Mouse (Mus musculus) hindbrain, embryonic 12.5 days (tissue): ENCODE results near the gene Zfp408. TPM values are rescaled to one million over a fixed set of nuclear protein-coding genes. Genes with fewer than 3 reads are reported as not detected.

ENCODE experiments used
- ATAC-seq: fragments of 200-750 bp; cut with Nextera tagmentation; 2 replicates; pipeline ENCODE4 v1.8.0; 2017; ENCODE audit warnings: moderate TSS enrichment; ENCODE audit not compliant: low FRiP score
- H3K27ac ChIP-seq: fragments of 300-500 bp; sonication (generic); 2 replicates; pipeline ENCODE4 v1.5.1; 2016; ENCODE audit warnings: mild to moderate bottlenecking
- H3K27me3 ChIP-seq: fragments of 300-500 bp; sonication (generic); 2 replicates; pipeline ENCODE4 v1.6.1; 2016; ENCODE audit warnings: mild to moderate bottlenecking
- H3K36me3 ChIP-seq: fragments of 300-500 bp; sonication (generic); 2 replicates; pipeline ENCODE4 v1.6.1; 2016; ENCODE audit warnings: mild to moderate bottlenecking
- H3K4me1 ChIP-seq: fragments of 300-500 bp; sonication (generic); 2 replicates; pipeline ENCODE4 v1.6.1; 2016
- H3K4me2 ChIP-seq: fragments of 300-500 bp; sonication (generic); replicated peaks from 2 replicates; pipeline ENCODE4 v1.6.1; 2016; ENCODE audit warnings: mild to moderate bottlenecking
- H3K4me3 ChIP-seq: fragments of 300-500 bp; sonication (generic); 2 replicates; pipeline ENCODE4 v1.5.1; 2016; ENCODE audit warnings: mild to moderate bottlenecking
- H3K9ac ChIP-seq: fragments of 300-500 bp; sonication (generic); 2 replicates; pipeline ENCODE4 v1.6.1; 2016; ENCODE audit warnings: mild to moderate bottlenecking, moderate library complexity
- H3K9me3 ChIP-seq: fragments of 300-500 bp; sonication (generic); replicated peaks from 2 replicates; pipeline ENCODE4 v1.6.1; 2016; ENCODE audit warnings: mild to moderate bottlenecking
- WGBS: fragments of 180-500 bp; shearing (Covaris S2); methylation state at CpG from one replicate; pipeline ENCODE4 v1.1.7; 2016; 5-methylcytosine and 5-hydroxymethylcytosine counted together
- polyA plus RNA-seq: library from polyadenylated mRNA; unstranded; fragments of >200 nt; fragmentation: Nextera tagmentation; extraction: Ambion mirVana; gene quantifications from 2 replicates; pipeline ENCODE4 v1.2.1, GENCODE M21; 2016

The Zfp408 gene
- polyA plus RNA-seq, 1 experiment from 2014 or later: 13.0 TPM

DNA sequence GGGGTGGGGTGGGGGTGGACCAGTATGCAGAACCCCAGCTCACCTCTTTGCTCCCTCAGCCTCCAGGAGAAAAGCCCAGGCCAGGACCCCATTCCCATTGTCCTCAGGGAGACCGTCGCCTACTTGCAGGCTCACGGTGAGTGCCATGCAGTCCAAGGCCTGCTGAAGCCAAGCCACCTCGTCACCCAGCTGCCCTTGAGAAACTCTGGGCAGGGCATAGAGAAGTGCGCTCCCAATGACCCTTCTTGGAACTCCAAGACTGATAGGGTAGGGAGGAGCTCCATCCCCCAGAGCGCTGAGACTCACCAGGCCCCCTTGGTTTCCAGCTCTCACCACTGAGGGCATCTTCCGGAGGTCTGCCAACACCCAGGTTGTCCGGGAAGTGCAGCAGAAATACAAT lies 19.7 kb upstream of the Zfp408 start:
- Histone ChIP-seq H3K4me3 (no peak overlapping the region), H3K9me3 (no peaks in the 10 kb centered on the region), H3K36me3 (peaks cover 84% of the 10 kb centered on the region), H3K9ac (no peak overlapping the region), H3K4me2 (no peak overlapping the region), H3K4me1 (no peaks in the 10 kb centered on the region), H3K27me3 (no peaks in the 10 kb centered on the region), H3K27ac (no peak overlapping the region)
- ATAC-seq: no peak
- 91% methylated on average over 8 of the region's 8 CpGs for WGBS

DNA sequence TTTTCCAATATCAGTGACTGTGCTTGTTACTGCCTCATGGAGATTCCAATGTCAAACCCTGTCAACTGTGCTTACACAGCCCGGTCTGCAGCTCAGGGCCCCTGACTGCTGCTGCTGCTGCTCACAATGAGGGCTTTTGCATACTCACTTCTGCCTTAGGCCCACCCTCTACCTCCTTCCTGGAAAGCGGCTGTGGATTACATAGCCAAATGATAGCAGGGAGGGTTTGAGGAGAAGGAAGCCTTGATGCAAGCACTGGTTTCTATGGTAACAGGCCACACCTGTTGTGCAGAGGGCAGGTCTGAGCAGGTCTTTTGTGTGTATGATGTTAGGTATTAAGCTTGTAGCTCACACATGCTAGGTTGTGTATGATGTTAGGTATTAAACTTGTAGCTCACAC lies 18.2 kb upstream of the Zfp408 start:
- Histone ChIP-seq H3K27me3 (no peaks in the 10 kb centered on the region), H3K9ac (no peak overlapping the region), H3K4me3 (no peak overlapping the region), H3K9me3 (no peaks in the 10 kb centered on the region), H3K36me3 (peaks cover 88% of the 10 kb centered on the region), H3K4me2 (no peak overlapping the region), H3K27ac (no peak overlapping the region), H3K4me1 (no peaks in the 10 kb centered on the region)
- no peak for ATAC-seq
- WGBS: 73% methylated on average over 2 of the region's 2 CpGs

DNA sequence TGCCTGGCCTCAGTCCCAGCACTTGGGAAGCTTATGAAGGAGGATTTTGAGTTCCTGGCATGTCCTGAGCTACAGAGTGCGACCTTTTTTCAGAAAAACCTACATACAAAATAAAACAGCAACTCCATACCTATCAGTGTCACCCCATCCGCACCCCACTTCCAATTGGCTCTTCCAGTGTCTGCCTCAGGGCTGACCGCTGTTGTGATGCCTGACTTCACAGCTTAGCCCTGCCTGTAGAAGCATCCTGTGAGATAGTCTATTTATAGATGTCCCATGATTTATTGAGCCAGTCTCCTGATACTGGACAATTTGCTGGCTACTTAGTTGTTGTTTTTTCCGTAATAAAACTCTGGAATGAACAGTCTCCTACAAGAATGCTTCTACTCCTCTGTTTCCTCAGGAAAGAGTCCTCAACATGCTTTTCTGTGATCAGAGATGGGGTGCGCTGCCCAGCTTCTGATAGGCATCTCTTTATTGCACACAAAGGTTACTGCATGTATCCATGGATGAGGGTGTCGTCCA lies 16.9 kb upstream of the Zfp408 start:
- Histone ChIP-seq H3K4me2 (no peak overlapping the region), H3K36me3 (peaks cover 88% of the 10 kb centered on the region), H3K4me1 (no peaks in the 10 kb centered on the region), H3K9ac (no peak overlapping the region), H3K4me3 (no peak overlapping the region), H3K27me3 (no peaks in the 10 kb centered on the region), H3K27ac (no peak overlapping the region), H3K9me3 (no peaks in the 10 kb centered on the region)
- WGBS: 96% methylated on average over 6 of the region's 6 CpGs
- ATAC-seq: no peak

DNA sequence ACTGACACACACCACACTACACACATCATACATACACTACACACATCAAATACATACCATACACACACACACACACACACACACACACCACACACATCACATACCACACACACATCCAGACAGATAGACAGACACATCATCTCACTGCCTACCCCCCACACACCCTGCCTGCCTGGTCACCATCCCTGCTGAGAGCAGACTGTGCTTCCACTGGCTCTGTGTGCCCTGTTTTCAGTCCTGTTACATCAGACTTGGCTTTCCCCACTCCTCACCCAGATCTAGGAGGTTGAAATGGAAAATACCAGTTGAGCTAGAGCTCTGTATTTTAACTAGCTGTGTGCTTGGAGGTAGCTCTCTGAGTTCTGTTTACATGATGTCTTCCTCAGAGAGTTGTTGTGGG lies 15.2 kb upstream of the Zfp408 start:
- Histone ChIP-seq H3K36me3 (peaks cover 78% of the 10 kb centered on the region), H3K27me3 (no peaks in the 10 kb centered on the region), H3K4me3 (no peak overlapping the region), H3K9ac (no peak overlapping the region), H3K9me3 (no peaks in the 10 kb centered on the region), H3K4me1 (no peaks in the 10 kb centered on the region), H3K27ac (no peak overlapping the region), H3K4me2 (no peak overlapping the region)
- no peak for ATAC-seq

DNA sequence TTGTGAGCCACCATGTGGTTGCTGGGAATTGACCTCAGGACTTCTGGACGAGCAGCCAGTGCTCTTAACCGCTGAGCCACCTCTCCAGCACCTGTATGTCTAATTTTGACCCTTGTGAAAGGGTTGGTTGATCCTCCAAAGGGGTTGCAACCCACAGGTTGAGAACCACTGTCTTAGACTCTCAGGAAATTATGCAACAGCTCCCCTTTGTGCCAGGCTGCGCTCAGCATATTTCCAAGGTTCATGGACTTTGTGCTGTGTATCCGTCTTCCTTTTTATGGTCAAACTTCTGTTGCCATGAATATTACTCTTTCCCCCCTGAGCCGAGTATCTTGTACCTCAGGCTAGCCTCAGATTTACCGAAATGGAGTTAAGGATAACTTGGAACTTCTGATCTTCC lies 11.4 kb upstream of the Zfp408 start:
- H3K4me3 ChIP-seq: no peak overlapping the region
- H3K4me2 ChIP-seq: no peak overlapping the region
- H3K27me3 ChIP-seq: no peaks in the 10 kb centered on the region
- H3K4me1 ChIP-seq: no peaks in the 10 kb centered on the region
- peaks cover 74% of the 10 kb centered on the region for H3K36me3 ChIP-seq
- no peak overlapping the region for H3K9ac ChIP-seq
- no peak for ATAC-seq
- H3K9me3 ChIP-seq: no peaks in the 10 kb centered on the region
- whole genome bisulfite sequencing: 93% methylated on average over 6 of the region's 6 CpGs
- no peak overlapping the region for H3K27ac ChIP-seq

DNA sequence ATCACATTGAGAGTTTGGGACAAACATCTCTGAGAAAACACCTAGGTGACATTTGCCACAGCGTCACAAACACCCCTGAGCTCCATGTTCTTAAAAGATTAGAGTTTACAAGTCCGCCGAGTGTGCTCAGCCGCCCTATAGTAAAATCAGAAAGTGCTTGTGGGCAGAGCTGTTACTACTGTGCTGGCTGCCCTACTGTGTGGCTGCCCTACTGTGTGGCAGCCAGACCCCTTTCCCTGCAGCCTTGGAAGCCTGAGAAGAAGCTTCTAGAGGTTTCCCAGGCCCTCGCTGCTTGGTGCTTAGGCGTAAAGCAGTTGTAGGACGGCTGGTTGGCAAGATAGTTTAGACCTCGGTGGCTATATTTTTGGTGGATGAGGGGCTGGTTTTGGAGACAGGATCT lies 10.1 kb upstream of the Zfp408 start:
- ATAC-seq: no peak
- peaks cover 79% of the 10 kb centered on the region for H3K36me3 ChIP-seq
- H3K27me3 ChIP-seq: no peaks in the 10 kb centered on the region
- no peak overlapping the region for H3K27ac ChIP-seq
- H3K4me3 ChIP-seq: no peak overlapping the region
- H3K4me1 ChIP-seq: no peaks in the 10 kb centered on the region
- H3K9me3 ChIP-seq: no peaks in the 10 kb centered on the region
- H3K9ac ChIP-seq: no peak overlapping the region
- 95% methylated on average over 8 of the region's 8 CpGs for WGBS
- H3K4me2 ChIP-seq: no peak overlapping the region

DNA sequence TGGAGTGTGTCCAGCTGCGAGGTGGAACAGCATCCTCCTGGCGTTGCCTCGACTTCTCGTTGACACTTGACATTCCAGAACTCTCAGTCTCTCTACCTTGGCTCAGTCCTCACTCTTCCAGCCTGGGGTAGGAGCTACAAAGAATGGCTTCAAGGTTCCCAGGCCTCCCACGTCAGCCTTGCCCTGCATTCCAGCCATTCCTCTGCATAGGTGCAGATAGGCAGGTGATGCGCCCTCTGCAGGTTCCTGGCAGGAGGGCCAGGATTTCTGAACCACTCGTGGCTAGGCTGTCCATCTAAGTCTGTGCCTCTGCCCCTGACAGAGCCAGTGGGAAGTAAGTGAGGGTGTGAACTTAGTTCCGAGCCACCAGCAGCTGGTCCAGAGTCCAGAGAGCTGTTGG lies 7.2 kb upstream of the Zfp408 start:
- Histone ChIP-seq H3K9me3 (no peaks in the 10 kb centered on the region), H3K27ac (no peak overlapping the region), H3K36me3 (peaks cover 69% of the 10 kb centered on the region), H3K4me3 (no peak overlapping the region), H3K9ac (no peak overlapping the region), H3K27me3 (no peaks in the 10 kb centered on the region), H3K4me2 (no peak overlapping the region), H3K4me1 (peaks cover 5% of the 10 kb centered on the region; the same call in 1 of the 2 replicates)
- WGBS: 82% methylated on average over 8 of the region's 8 CpGs
- no peak for ATAC-seq

DNA sequence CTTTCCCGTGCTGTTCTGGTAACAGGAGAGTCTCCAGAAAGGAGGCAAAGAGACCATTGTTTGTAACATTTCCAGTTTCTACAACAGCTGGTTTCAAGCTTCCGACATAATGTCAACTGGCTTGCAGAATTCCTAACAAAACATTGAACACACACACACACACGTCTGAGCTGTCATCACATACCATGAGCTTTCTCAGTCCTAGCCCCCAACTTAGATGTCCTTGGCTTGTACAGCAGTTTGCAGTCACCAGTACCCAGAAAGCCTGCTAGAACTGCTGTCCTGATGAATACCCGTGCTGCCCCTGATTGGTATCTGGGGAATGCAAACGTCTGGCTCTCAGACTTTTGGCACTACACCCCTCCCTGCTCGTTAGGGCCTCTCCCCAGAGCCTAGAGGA lies 6.2 kb upstream of the Zfp408 start:
- H3K9ac ChIP-seq: no peak overlapping the region
- WGBS: 81% methylated on average over 6 of the region's 6 CpGs
- H3K4me1 ChIP-seq: peaks cover 8% of the 10 kb centered on the region
- ATAC-seq: no peak
- no peaks in the 10 kb centered on the region for H3K27me3 ChIP-seq
- no peak overlapping the region for H3K4me2 ChIP-seq
- no peak overlapping the region for H3K4me3 ChIP-seq
- H3K27ac ChIP-seq: no peak overlapping the region
- H3K9me3 ChIP-seq: no peaks in the 10 kb centered on the region
- peaks cover 59% of the 10 kb centered on the region for H3K36me3 ChIP-seq

DNA sequence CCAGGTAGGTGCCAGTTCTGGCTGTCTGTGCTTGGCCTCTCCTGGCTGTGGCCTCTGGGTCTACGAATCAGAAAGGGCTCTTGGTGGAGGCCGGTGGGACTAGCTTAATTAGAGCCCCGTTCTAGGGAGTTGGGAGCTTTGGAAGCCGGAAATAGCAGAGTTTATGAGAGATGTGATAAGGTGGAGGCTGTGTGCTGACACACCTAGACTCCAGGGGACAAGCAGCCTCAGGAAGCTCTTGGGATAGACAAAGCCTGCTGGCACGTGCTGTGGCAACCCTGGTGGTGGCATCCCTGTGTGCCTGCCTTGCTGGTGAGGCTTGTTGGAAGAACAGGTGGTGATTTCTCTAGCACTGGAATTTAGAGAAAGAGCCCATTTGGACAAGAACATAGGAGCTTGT lies 5.8 kb upstream of the Zfp408 start:
- H3K9me3 ChIP-seq: no peaks in the 10 kb centered on the region
- no peaks in the 10 kb centered on the region for H3K27me3 ChIP-seq
- H3K4me1 ChIP-seq: peaks cover 12% of the 10 kb centered on the region
- 95% methylated on average over 5 of the region's 5 CpGs for WGBS
- H3K9ac ChIP-seq: no peak overlapping the region
- no peak overlapping the region for H3K4me3 ChIP-seq
- no peak for ATAC-seq
- peaks cover 59% of the 10 kb centered on the region for H3K36me3 ChIP-seq
- H3K4me2 ChIP-seq: no peak overlapping the region
- no peak overlapping the region for H3K27ac ChIP-seq

DNA sequence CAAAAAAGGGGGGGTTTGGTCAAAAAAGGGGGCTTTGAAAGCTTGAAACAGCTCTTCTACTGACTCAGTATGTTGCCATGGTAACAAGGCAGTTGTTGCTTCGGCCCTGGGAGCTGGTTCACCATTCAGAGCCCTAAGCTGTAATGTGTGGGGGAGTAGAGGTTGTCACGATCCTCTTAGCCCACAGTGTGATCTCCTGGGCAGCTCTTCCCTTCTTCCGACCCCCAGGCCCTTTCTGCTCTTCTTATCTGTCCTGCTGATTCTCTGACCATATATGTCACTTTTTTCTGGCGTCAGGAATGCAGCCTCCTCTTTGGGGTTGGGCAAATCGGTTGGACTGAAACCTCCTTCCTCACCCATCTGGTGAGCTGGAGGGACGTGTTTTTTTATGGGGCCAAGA lies 3.3 kb upstream of the Zfp408 start:
- 55% methylated on average over 6 of the region's 6 CpGs for WGBS
- Histone ChIP-seq H3K4me3 (no peak overlapping the region), H3K9ac (no peak overlapping the region), H3K36me3 (peaks cover 48% of the 10 kb centered on the region), H3K4me1 (peaks cover 20% of the 10 kb centered on the region), H3K27me3 (no peaks in the 10 kb centered on the region), H3K27ac (no peak overlapping the region), H3K4me2 (no peak overlapping the region), H3K9me3 (no peaks in the 10 kb centered on the region)
- no peak for ATAC-seq

DNA sequence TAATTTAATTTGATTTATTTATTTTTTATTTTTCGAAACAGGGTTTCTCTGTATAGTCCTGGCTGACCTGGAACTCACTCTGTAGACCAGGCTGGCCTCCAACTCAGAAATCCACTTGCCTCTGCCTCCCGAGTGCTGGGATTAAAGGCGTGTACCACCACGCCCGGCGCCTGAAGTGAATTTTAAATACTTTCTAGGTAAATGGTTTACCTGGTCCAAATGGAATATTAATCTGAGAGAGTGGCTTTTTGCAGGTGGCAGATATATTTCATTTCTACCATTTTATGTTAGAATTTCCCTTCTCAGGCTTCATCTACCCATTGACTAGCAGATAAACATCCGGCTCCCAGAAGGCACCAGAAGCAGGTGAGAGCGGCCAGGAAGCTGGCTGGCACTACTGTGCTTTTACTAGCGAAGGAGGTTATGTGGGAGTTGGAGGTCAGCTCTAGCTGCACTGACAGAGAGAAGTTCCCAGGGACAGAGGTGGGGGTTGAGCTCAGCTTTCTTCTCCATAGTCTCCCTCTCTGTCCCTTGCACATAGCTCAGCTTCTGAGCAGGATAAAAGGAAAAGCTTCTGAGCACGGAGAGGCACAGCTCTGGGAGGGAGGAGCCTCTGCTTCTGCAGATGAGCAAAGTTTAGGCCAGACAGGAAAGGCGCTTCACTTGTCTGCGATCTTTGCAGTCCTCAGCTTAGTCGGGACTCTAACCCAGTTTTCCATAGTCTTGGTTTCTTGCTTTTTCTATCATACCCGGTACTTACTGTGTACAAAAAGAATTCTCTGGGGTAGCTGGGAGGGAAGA lies 2.1 kb upstream of the Zfp408 start:
- Histone ChIP-seq H3K36me3 (peaks cover 48% of the 10 kb centered on the region), H3K27me3 (no peaks in the 10 kb centered on the region), H3K4me2 (no peak overlapping the region), H3K9me3 (no peaks in the 10 kb centered on the region), H3K9ac (no peak overlapping the region), H3K27ac (no peak overlapping the region), H3K4me3 (no peak overlapping the region), H3K4me1 (peaks cover 20% of the 10 kb centered on the region)
- 89% methylated on average over 14 of the region's 14 CpGs for WGBS
- no peak for ATAC-seq

DNA sequence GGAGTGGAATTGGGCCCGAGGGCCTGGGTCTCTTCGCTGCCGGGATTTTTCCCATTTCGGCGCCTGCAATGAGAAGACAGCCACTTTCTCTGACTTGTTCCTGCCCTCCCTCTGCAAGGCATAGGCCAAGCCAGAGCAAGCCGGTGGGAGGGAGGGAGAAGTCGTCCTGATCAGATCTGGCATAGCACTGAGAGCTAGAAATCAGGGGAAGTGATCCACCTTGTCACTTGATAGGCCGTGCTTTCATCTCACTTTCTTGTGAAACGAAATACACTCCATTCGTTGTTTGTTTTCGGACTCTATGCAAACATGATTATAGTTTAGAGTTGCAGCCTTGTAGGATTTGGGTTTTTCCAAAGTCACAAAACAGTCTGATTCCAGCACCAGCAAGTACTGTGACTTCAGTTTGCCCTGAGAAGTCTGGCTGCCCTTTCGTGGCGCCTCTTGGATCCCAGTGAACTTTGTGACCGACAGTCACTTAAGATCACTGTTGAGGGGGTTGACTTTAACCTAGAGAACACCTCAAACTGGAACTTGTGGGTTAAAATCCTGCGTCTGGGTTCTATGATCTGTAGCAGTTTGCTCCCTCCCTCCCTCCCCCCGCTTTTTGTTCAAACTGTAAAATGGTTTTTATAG lies 887 bp upstream of the Zfp408 start:
- WGBS: 22% methylated on average over 16 of the region's 16 CpGs

DNA sequence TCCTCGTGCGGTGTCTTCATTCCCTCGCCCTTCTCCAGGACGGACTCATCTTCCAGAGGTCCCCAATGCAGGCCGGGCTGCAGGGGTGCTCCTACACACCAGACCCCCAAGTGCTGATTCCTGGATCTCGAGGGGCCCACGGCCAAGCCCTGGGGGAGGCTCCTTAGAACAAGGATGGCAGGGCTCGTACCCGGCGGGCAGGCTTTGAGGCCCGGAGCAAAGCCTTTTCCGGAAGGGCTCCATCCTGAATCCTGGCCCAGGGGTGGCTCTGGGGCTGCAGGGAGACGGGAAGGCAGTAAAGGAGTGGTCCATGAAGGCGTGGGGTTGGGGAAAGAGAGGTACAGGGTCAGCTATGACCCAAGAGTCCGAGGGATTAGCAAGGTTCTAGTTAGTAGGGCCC lies 439 bp downstream of the Zfp408 start:
- Histone ChIP-seq H3K4me1 (peaks cover 20% of the 10 kb centered on the region), H3K4me2 (peak overlapping the region; percentile 91), H3K27me3 (no peaks in the 10 kb centered on the region), H3K27ac (peak overlapping the region; percentile 76), H3K4me3 (peak overlapping the region; percentile 91), H3K36me3 (peaks cover 50% of the 10 kb centered on the region), H3K9ac (peak overlapping the region; percentile 97), H3K9me3 (no peaks in the 10 kb centered on the region)
- no peak; the same call in 1 of the 2 replicates for ATAC-seq
- 4% methylated on average over 15 of the region's 15 CpGs for WGBS

More for the DNA sequence above, 887 bp upstream of the Zfp408 start:
- Histone ChIP-seq H3K4me2 (peak overlapping the region; percentile 91), H3K4me3 (peak overlapping the region; percentile 91), H3K36me3 (peaks cover 50% of the 10 kb centered on the region), H3K27ac (peak overlapping the region; percentile 76), H3K9ac (peak overlapping the region; percentile 74), H3K27me3 (no peaks in the 10 kb centered on the region), H3K4me1 (peaks cover 20% of the 10 kb centered on the region), H3K9me3 (no peaks in the 10 kb centered on the region)
- peak; percentile 62 for ATAC-seq
